Mouse (Mus musculus): ENCODE data around the gene Vmn2r82. TPM values are rescaled to one million over a fixed set of nuclear protein-coding genes. Genes with fewer than 3 reads are reported as not detected.

Gene Vmn2r82
- polyA plus RNA-seq, 1 experiment from 2014 or later: not detected

Other genes starting within 250 kb of the Vmn2r82 start
- not detected in 2 replicates for gene Vmn2r80, start 207.8 kb upstream of the Vmn2r82 start, polyA plus RNA-seq (2015; fragmentation: Nextera tagmentation; extraction: Ambion mirVana)
- gene Vmn2r81, start 108.8 kb upstream of the Vmn2r82 start, polyA plus RNA-seq (2015; fragmentation: Nextera tagmentation; extraction: Ambion mirVana): not detected in 2 replicates
- not detected in 2 replicates for gene Vmn2r83, start 112.2 kb downstream of the Vmn2r82 start, polyA plus RNA-seq (2015; fragmentation: Nextera tagmentation; extraction: Ambion mirVana)
- 9.0 and 11.6 TPM in 2 replicates for gene Plpp2, start 177.3 kb downstream of the Vmn2r82 start, polyA plus RNA-seq (2015; fragmentation: Nextera tagmentation; extraction: Ambion mirVana)
- gene Mier2, start 198.7 kb downstream of the Vmn2r82 start, polyA plus RNA-seq (2015; fragmentation: Nextera tagmentation; extraction: Ambion mirVana): 59.8 and 68.5 TPM in 2 replicates
- not detected in 2 replicates for gene Theg, start 230.8 kb downstream of the Vmn2r82 start, polyA plus RNA-seq (2015; fragmentation: Nextera tagmentation; extraction: Ambion mirVana)

All from forebrain, embryonic 16.5 days (tissue).